Mouse (Mus musculus) lung, postnatal 4 days (tissue): ENCODE measurements around the gene Acsl5.

Source experiments
- DNase-seq, 2 experiments: peaks; one replicate each; pipeline ENCODE4 v3.0.0; 2021

The Acsl5 gene

GRCm38 (mm10) chr19:55337066-55337465 is 85.3 kb downstream of the Acsl5 start:
- no peak for DNase-seq

- no peak for DNase-seq
Measured at GRCm38 (mm10) chr19:55337664-55338063, 85.9 kb downstream of the Acsl5 start.

- no peak for DNase-seq
Measured at GRCm38 (mm10) chr19:55340521-55340920, 88.8 kb downstream of the Acsl5 start.

- DNase-seq: no peak
Measured at GRCm38 (mm10) chr19:55341377-55341776, 89.6 kb downstream of the Acsl5 start.

GRCm38 (mm10) chr19:55342423-55342822 is 90.7 kb downstream of the Acsl5 start:
- DNase-seq: no peak

- DNase-seq: no peak
Measured at GRCm38 (mm10) chr19:55343274-55343673, 91.5 kb downstream of the Acsl5 start.
